Mouse (Mus musculus): Measurements from ENCODE around the gene Rnaseh1.

Rnaseh1 gene

GRCm38 (mm10) chr12:28674038-28674720 is 24.8 kb downstream of the Rnaseh1 start:
- DNase-seq, result no peak

- peak; percentile 86 to 88 for DNase-seq
Measured at GRCm38 (mm10) chr12:28675121-28675924, 25.9 kb downstream of the Rnaseh1 start, which contains the start of gene Adi1. Adi1 (plus strand) TSS chr12:28675231.

GRCm38 (mm10) chr12:28675925-28676209 is 26.5 kb downstream of the Rnaseh1 start:
- DNase-seq, result no peak

GRCm38 (mm10) chr12:28684674-28685073 is 35.3 kb downstream of the Rnaseh1 start:
- no peak for DNase-seq

GRCm38 (mm10) chr12:28685771-28686170 is 36.4 kb downstream of the Rnaseh1 start:
- no peak for DNase-seq

DNA sequence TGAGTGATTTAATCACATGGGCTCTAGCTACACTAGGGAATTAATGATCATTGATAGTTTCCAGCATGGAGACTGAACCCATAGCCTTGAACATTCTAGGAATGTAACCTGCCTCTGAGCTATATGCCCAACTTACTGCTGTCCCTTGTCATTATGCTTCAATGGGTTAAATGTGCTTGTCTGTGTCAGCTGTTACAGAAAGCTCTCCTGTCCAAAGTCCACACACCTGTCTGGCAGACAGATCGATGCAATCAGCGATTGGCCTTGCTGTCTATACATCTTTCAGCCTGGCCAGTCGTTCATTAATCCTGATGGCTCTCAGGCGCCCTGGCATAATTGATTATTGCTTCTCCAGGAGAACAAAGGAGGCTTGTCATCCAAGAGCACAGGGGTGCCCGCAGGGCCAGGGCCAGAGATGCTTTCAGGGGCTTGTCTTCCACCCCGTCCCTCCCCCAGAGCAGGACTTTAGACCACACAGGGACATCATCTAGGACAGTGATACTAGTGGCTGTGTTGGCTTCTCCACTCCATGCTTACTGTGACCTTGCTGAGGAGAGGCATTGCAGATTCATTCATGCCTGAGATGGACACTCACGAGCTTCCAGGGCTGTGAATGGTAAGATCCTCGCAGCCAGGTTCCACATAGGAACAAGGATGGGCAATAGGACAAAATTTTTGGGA is 36.9 kb downstream of the Rnaseh1 start:
- no peak for DNase-seq

DNA sequence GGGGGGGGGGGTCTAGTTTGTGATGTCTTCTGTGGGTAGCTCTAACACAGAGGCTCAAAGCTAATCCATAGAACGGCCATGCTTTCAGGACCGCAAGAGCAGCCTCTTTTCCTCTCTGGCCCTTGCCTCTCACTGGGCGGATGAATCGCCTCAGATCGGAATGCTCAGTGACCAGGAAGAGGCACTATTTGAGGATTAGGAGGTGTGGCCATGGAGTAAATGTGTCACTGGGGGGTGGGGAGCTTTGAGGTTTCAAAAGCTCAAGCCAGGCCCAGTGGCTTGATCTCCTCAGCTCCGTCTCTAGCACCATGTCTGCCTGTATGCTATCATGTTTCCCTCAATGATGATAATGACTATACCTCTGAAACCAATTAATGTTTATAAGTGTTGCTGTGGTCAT is 39.6 kb downstream of the Rnaseh1 start:
- DNase-seq, result no peak

DNA sequence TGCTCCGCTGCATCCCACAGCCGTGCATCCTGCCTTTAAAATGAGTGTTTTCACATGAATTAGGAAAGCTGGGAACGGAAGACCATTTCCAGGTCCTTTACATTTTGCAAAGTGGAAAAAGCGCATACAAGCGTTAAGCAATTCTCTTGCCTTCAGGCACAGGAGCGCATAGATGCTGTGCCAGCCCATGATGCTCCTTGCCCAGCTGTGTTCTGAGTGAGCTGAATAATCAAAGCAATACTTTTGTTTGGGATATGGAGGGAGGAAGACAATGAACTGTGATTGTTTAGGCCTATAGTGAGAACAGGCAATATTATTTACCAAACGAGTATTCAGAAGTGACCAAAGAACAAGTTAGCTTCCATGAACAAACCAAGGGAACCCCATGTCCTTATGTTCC is 41.3 kb downstream of the Rnaseh1 start:
- no peak for DNase-seq

- no peak for DNase-seq
Measured at GRCm38 (mm10) chr12:28693738-28694137, 44.3 kb downstream of the Rnaseh1 start.

- peak; percentile 19 to 28 for DNase-seq
Measured at GRCm38 (mm10) chr12:28694231-28694630, 44.8 kb downstream of the Rnaseh1 start.

- DNase-seq, result peak; percentile 50 to 66
Measured at GRCm38 (mm10) chr12:28694776-28695175, 45.4 kb downstream of the Rnaseh1 start.

DNA sequence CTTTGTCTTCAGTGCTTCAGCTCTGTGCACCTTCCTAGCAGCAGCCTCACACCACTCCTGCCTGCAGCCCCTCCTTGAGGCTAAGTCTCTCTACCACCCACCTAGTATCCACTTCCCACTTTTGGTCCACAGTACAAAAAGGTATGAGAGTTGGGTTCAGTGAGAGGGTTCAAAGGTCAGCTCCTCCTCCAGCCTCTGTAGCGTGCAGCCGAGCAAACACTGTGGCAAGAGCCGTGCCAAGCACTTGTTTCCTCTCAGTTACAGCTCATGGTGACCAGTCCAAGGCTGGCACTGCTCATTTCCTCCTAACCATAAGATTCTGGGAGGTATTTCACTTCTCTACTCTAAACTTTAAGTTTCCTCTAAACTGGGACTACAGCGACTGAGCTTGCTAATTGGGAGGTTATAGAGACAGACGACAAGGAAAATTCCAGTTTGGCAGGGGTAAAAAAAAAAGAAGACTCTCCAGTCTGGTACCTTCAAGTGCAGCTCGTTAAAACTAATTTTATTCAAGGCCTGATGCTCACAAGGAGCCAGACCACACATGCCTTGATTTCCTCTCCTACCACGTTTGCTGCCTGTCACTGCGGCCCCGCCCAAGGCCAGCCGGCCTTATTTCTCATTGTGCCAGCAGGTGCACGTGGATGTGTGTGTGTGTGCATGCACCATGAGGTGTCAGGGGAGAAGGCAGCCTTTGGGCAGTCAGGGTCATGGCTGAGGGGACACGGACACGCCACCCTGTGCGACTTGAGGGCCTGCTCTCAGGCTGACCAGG is 48.6 kb downstream of the Rnaseh1 start:
- no peak for DNase-seq

DNA sequence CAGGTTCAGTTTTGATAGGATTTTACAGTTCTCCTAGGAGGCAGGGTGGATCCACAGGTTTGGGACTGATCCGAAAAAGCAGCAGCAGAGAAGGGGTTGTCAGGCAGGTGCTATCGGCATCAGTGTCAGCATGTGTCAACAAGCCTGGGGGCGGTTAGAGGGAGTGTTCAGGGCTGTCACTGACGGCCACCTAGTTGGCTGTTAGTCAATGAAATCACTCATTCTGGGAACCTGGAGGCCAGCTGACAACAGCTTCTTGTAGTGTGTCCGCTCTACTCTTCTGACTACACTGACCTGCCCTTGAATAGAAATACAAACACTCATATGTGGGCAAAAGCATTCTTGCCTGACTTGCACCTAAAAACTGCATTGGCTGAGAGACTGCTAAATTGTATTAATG is 49.7 kb downstream of the Rnaseh1 start:
- no peak for DNase-seq

DNA sequence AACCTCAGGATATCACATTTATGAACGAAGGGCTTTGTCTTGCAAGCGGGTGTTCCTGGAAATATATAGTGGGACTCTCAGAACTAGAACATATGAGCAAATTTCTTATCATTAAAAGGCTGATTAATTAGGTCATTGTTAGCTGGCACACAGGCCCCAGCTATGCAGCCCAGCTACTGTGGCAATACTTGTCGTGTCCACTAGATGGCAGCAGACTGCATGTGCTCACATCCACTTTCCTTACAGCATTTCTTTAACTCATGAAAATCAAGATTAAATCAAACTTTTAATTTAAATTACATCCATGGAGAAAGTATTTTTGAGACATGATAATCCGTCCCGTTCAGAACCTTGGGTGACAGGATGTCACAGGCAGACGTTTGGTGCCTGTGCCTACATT is 50.3 kb downstream of the Rnaseh1 start:
- peak; percentile 82 to 87 for DNase-seq

DNA sequence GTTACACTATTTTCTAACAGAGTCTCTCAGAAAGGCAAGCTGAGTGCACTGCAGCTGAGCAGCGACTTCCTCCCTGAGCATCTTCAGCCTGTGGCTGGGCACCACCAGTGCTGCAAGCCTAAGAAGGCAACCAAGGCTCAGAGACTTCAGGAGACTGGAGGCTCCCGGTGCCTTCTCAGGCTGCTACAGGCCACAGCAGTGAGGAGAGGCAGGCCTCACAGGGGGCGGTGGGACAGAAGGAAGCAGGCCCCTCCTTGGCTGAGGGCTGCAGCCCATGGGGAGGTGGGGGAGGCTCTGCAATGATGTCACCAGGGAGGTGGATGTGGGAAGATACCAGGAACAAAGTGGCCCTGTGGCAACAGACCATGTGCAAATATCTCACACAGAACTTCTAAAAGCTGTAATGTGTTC is 50.7 kb downstream of the Rnaseh1 start:
- DNase-seq, result peak in 1 of 2 experiments; percentile 19

DNA sequence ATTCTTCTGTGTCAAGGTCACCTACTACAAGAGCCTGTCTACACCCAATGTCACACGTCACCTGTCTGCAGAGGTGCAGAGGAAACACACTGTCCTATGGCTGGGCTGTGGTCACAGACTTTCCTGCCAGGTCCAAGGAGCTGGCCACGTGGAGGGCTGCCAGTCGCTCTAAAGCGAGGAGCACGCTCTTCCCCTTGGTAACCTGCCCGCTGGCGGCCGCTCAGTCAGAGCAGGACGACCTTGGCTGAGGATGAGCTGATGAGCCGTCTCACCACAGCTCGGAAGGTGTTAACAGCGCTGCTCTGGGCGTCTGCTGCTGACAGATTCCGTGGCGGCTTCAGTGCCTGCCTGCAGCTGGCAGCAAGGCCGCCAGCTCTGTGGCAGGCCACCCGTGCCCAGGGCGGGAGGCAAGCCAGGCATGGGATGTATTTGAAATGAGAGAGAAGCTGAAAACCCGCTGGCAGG is 51.2 kb downstream of the Rnaseh1 start:
- peak; percentile 77 to 81 for DNase-seq

DNA sequence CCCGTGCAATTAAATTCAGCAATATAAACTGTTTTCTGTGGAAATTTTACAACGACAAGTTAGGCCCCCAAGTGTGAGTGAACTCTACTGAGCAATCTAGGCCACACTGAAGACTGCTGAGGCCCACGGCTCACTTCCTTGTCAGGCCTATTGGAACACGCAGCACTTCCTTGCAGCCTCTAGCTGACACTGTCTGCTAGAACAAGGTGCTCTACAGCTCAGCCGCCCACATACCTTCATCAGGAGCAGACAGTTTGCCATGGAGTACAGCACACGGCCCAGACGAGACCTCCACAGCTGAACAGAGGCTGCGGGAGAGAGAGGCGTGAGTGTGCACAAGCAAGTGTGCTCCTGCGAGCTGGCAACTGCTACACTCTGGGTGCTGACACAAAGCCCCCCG is 51.9 kb downstream of the Rnaseh1 start:
- no peak for DNase-seq

- DNase-seq, result no peak
Measured at GRCm38 (mm10) chr12:28704381-28704780, 55.0 kb downstream of the Rnaseh1 start.

DNA sequence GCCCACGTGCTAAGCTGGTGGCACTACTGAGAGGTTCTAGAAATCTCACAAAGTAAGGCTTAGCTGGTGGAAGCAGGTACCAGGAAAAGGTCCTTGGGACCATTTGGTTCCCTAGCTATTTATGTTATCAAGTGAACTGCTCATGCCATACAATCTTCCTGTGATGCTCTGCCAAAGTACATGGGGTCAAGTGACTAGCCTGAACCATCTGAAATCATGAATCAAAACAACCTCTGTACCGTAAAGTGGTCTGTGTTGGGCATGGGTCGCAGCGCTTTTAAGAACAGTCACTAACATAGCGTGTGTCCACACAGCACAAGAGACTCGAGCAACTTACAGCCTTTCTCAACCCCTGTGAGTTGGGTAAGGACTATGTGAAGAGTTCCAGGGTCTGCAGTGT is 55.8 kb downstream of the Rnaseh1 start:
- no peak for DNase-seq

DNA sequence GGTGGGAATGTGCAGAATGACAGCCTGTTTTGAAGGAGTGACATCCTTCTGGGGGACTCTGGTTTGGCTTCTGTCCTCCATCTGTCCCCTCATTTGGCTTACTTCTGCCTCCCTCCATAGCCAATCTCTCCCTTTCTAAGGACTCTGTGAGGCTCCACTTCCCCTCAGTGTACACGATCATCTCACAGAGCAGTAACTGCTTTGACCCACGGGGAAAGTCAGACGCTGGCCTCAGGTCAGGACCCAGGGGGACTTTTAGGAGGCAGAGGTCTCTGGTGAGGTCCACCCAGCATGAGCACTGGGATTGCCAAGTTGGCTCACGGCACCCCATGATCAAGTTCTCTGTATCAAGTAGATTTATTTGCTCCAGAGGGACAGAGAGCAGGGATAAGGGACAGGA is 58.8 kb downstream of the Rnaseh1 start:
- DNase-seq, result no peak

Data from cerebellum, adult 18-20 months (tissue).